Mouse (Mus musculus): ENCODE measurements around the gene Grm8. TPM values are rescaled to one million over a fixed set of nuclear protein-coding genes. Genes with fewer than 3 reads are reported as not detected.

The Grm8 gene
- total and polyA plus RNA-seq, 3 experiments: not detected

GRCm38 (mm10) chr6:28017653-28018052, 117.3 kb downstream of the Grm8 start:
- Histone ChIP-seq H3K79me2 (replicated peaks; ENCODE audit: control insufficient read depth, insufficient read depth, low read length) (no peaks in the 10 kb centered on the region), H3K4me1 (ENCODE audit: control insufficient read depth, insufficient read depth, low read length) (no peaks in the 10 kb centered on the region), H3K27ac (no peak overlapping the region), H3K9ac (ENCODE audit: low read depth, low read length) (no peak overlapping the region), H3K27me3 (ENCODE audit: control insufficient read depth, insufficient read depth, low read length) (no peaks in the 10 kb centered on the region), H3K4me3 (no peak overlapping the region), H3K36me3 (ENCODE audit: control insufficient read depth, insufficient read depth, low read length) (no peaks in the 10 kb centered on the region)
- no peak for DNase-seq
- TF ChIP-seq EP300 (IDR thresholded peaks at IDR 0.05; ENCODE audit: insufficient read depth, low read depth, low read length) (no peak), POLR2A (IDR thresholded peaks at IDR 0.05; ENCODE audit: insufficient read depth, low read depth, low read length) (no peak), CTCF (IDR thresholded peaks at IDR 0.05) (no peak)
- WGBS: 57% methylated on average over 1 of the region's 1 CpGs
- intact Hi-C loops (cut with DNase I): no loop called here

- no peak for TF ChIP-seq EP300 (IDR thresholded peaks at IDR 0.05; ENCODE audit: insufficient read depth, low read depth, low read length)
- TF ChIP-seq CTCF (IDR thresholded peaks at IDR 0.05): no peak
- no peak for TF ChIP-seq POLR2A (IDR thresholded peaks at IDR 0.05; ENCODE audit: insufficient read depth, low read depth, low read length)
- 54% methylated on average over 3 of the region's 3 CpGs for WGBS
- peak in 1 of 2 experiments; percentile 10 for DNase-seq
- Histone ChIP-seq H3K79me2 (replicated peaks; ENCODE audit: control insufficient read depth, insufficient read depth, low read length) (no peaks in the 10 kb centered on the region), H3K9ac (ENCODE audit: low read depth, low read length) (no peak overlapping the region), H3K36me3 (ENCODE audit: control insufficient read depth, insufficient read depth, low read length) (no peaks in the 10 kb centered on the region), H3K27ac (no peak overlapping the region), H3K4me3 (no peak overlapping the region), H3K4me1 (ENCODE audit: control insufficient read depth, insufficient read depth, low read length) (no peaks in the 10 kb centered on the region; the same call in 1 of the 2 replicates), H3K27me3 (ENCODE audit: control insufficient read depth, insufficient read depth, low read length) (no peaks in the 10 kb centered on the region)
- intact Hi-C loops (cut with DNase I): no loop called here
Observed at GRCm38 (mm10) chr6:28007001-28007400, 128.0 kb downstream of the Grm8 start.

- TF ChIP-seq EP300 (IDR thresholded peaks at IDR 0.05; ENCODE audit: insufficient read depth, low read depth, low read length) (no peak), CTCF (IDR thresholded peaks at IDR 0.05) (no peak), POLR2A (IDR thresholded peaks at IDR 0.05; ENCODE audit: insufficient read depth, low read depth, low read length) (no peak)
- H3K4me1 ChIP-seq (ENCODE audit: control insufficient read depth, insufficient read depth, low read length): no peaks in the 10 kb centered on the region
- no peak overlapping the region for H3K4me3 ChIP-seq
- H3K27ac ChIP-seq: no peak overlapping the region
- WGBS: 92% methylated on average over 2 of the region's 2 CpGs
- H3K27me3 ChIP-seq (ENCODE audit: control insufficient read depth, insufficient read depth, low read length): no peaks in the 10 kb centered on the region
- no peaks in the 10 kb centered on the region for H3K79me2 ChIP-seq (replicated peaks; ENCODE audit: control insufficient read depth, insufficient read depth, low read length)
- H3K36me3 ChIP-seq (ENCODE audit: control insufficient read depth, insufficient read depth, low read length): no peaks in the 10 kb centered on the region
- intact Hi-C loops (cut with DNase I): no loop called here
- DNase-seq: no peak
- H3K9ac ChIP-seq (ENCODE audit: low read depth, low read length): no peak overlapping the region
Observed at GRCm38 (mm10) chr6:27997250-27997649, 137.7 kb downstream of the Grm8 start.

- 80% methylated on average over 4 of the region's 4 CpGs for WGBS
- Histone ChIP-seq H3K36me3 (ENCODE audit: control insufficient read depth, insufficient read depth, low read length) (no peaks in the 10 kb centered on the region), H3K79me2 (replicated peaks; ENCODE audit: control insufficient read depth, insufficient read depth, low read length) (no peaks in the 10 kb centered on the region), H3K27me3 (ENCODE audit: control insufficient read depth, insufficient read depth, low read length) (no peaks in the 10 kb centered on the region), H3K4me3 (no peak overlapping the region), H3K9ac (ENCODE audit: low read depth, low read length) (no peak overlapping the region), H3K4me1 (ENCODE audit: control insufficient read depth, insufficient read depth, low read length) (no peaks in the 10 kb centered on the region), H3K27ac (no peak overlapping the region)
- intact Hi-C loops (cut with DNase I): no loop called here
- DNase-seq: no peak
- TF ChIP-seq POLR2A (IDR thresholded peaks at IDR 0.05; ENCODE audit: insufficient read depth, low read depth, low read length): no peak
- no peak for TF ChIP-seq CTCF (IDR thresholded peaks at IDR 0.05)
- TF ChIP-seq EP300 (IDR thresholded peaks at IDR 0.05; ENCODE audit: insufficient read depth, low read depth, low read length): no peak
Observed at GRCm38 (mm10) chr6:27991241-27991640, 143.7 kb downstream of the Grm8 start.

- no peak overlapping the region for H3K9ac ChIP-seq (ENCODE audit: low read depth, low read length)
- no peak overlapping the region for H3K4me3 ChIP-seq
- no peak for DNase-seq
- no peak overlapping the region for H3K27ac ChIP-seq
- no peaks in the 10 kb centered on the region for H3K27me3 ChIP-seq (ENCODE audit: control insufficient read depth, insufficient read depth, low read length)
- no peaks in the 10 kb centered on the region for H3K4me1 ChIP-seq (ENCODE audit: control insufficient read depth, insufficient read depth, low read length)
- no peaks in the 10 kb centered on the region for H3K36me3 ChIP-seq (ENCODE audit: control insufficient read depth, insufficient read depth, low read length)
- intact Hi-C loops (cut with DNase I): no loop called here
- no peaks in the 10 kb centered on the region for H3K79me2 ChIP-seq (replicated peaks; ENCODE audit: control insufficient read depth, insufficient read depth, low read length)
- no peak for TF ChIP-seq POLR2A (IDR thresholded peaks at IDR 0.05; ENCODE audit: insufficient read depth, low read depth, low read length)
- TF ChIP-seq EP300 (IDR thresholded peaks at IDR 0.05; ENCODE audit: insufficient read depth, low read depth, low read length): no peak
- no peak for TF ChIP-seq CTCF (IDR thresholded peaks at IDR 0.05)
- WGBS: 88% methylated on average over 3 of the region's 3 CpGs
Observed at GRCm38 (mm10) chr6:27982598-27982997, 152.4 kb downstream of the Grm8 start.

GRCm38 (mm10) chr6:27982021-27982420, 153.0 kb downstream of the Grm8 start:
- H3K27ac ChIP-seq: no peak overlapping the region
- H3K79me2 ChIP-seq (replicated peaks; ENCODE audit: control insufficient read depth, insufficient read depth, low read length): no peaks in the 10 kb centered on the region
- H3K4me1 ChIP-seq (ENCODE audit: control insufficient read depth, insufficient read depth, low read length): no peaks in the 10 kb centered on the region
- no peaks in the 10 kb centered on the region for H3K27me3 ChIP-seq (ENCODE audit: control insufficient read depth, insufficient read depth, low read length)
- H3K4me3 ChIP-seq: no peak overlapping the region
- no peak for DNase-seq
- no peak overlapping the region for H3K9ac ChIP-seq (ENCODE audit: low read depth, low read length)
- TF ChIP-seq POLR2A (IDR thresholded peaks at IDR 0.05; ENCODE audit: insufficient read depth, low read depth, low read length) (no peak), EP300 (IDR thresholded peaks at IDR 0.05; ENCODE audit: insufficient read depth, low read depth, low read length) (no peak), CTCF (IDR thresholded peaks at IDR 0.05) (no peak)
- WGBS: 26% methylated on average over 1 of the region's 1 CpGs
- no peaks in the 10 kb centered on the region for H3K36me3 ChIP-seq (ENCODE audit: control insufficient read depth, insufficient read depth, low read length)
- intact Hi-C loops (cut with DNase I): no loop called here

Data from heart, adult 2 months (tissue).